Mouse (Mus musculus) cerebellum, adult 11 months (tissue): ENCODE measurements around the gene Mef2a.

ENCODE experiments used
- DNase-seq: peaks from one replicate; pipeline ENCODE4 v3.0.0; 2022

The Mef2a gene

GRCm38 (mm10) chr7:67206496-67206895, 166.2 kb downstream of the Mef2a start:
- DNase-seq, result no peak

GRCm38 (mm10) chr7:67205734-67206425, 166.8 kb downstream of the Mef2a start:
- no peak for DNase-seq

GRCm38 (mm10) chr7:67203625-67204024, 169.0 kb downstream of the Mef2a start:
- DNase-seq, result no peak

- DNase-seq, result peak; percentile 67
These were observed 173.2 kb downstream of the Mef2a start for GRCm38 (mm10) chr7:67199412-67199811.

GRCm38 (mm10) chr7:67183786-67184185, 188.9 kb downstream of the Mef2a start:
- no peak for DNase-seq
